Mouse (Mus musculus): ENCODE results near the gene Chpf2. TPM values are rescaled to one million over a fixed set of nuclear protein-coding genes. Genes with fewer than 3 reads are reported as not detected.
A peak's percentile ranks its signal among the peaks of the same experiment; 100 is the strongest.
"Not testable (repeated sequence)": the region's sequence is repeated elsewhere in the genome, so short reads cannot be mapped to it uniquely, and the experiment has no call there.

The Chpf2 gene
- 10 to 100 TPM in 1 of 2 experiments, 1 to 10 TPM in 1; 8.3 to 17.8 TPM for polyA plus RNA-seq (2017; shearing (Covaris generic))

DNA sequence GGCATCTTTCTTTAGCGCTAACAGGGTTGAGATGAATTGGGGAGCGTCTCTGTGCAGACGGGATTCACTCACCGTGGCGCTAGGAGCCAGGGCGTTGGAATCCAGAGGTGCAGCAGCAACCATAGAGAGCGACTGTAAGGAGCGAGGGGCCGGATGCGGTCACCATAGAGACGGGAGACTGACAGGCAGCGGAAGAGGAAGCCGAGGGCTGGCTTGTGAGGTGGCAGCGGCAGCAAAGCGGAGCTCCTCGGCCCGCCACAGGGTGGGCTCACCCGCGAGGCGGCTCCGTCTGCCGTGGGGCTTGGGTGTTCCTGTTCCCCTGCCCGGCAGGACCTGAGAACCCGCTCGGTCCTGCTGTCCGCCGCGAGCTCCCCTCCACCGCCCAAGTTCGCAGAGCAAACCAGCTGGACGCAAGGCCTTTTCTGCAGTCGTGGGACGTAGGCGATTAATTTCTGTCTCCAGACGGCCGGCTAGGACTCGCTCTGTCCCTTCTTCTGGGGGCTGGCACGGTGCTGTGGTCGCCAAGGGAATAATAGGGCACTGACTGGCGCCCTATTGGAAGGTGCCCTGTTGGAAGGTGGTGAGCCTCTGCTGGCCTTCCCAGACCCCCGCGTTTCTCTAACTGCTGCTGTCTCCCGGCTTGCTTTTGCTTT is at the start of gene Chpf2:
Chpf2 (plus strand) TSS at position 195 of the 653 bp plus-strand sequence.
- ATAC-seq = peak; percentile 99

DNA sequence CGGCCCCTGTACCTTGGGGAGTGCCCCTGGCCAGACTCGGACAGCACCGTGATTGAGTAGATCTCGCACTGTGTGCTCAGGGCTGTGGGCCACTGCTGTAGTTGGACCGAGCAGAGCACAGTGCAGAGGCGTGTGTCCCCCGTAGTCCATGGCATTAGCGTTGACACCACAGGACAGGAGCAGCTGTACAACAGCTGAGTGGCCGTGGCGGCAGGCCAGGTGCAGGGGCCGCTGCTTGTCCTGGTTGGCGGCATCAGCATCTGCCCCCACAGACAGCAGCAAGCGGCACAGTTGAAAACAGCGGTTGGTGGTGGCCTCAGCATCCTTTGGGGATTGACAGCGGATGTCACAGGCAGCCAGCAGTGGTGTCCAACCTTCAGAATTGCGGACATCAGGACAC is 48.9 kb upstream of the Chpf2 start:
- ATAC-seq = no peak

DNA sequence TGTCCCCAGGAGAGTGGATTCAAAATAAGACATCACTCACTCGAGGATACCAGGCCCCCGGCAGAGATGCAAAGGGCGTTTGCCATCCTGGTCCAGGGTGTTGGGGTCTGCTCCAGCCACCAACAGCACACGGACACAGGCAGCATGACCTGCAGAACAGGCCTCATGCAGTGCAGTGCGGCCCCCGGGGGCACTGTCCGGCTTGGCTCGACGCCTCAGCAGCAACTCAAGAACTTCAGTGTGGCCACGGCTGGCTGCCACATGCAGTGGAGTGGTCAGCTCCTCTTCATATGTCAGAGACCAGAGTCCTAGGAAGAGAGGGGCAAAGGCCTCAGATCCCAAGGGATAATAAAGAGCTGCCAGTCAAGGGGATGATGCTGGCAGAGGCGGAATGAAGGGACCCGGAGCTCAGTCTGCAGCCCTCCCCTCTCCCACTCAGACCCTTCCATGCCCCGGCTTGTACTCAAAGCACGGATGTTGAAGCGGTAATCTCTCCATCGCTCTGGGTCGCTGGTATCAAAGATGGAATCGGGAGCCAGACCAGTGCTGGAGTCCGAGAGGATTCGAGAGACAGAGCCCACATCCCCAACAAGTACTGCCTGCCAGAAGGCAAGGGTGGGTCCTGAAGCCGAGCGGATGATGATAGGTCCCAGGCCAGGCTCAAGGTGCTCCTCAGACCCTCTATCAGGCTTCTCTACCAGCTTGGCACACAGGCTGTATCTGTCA is 46.8 kb upstream of the Chpf2 start:
- ATAC-seq = no peak

DNA sequence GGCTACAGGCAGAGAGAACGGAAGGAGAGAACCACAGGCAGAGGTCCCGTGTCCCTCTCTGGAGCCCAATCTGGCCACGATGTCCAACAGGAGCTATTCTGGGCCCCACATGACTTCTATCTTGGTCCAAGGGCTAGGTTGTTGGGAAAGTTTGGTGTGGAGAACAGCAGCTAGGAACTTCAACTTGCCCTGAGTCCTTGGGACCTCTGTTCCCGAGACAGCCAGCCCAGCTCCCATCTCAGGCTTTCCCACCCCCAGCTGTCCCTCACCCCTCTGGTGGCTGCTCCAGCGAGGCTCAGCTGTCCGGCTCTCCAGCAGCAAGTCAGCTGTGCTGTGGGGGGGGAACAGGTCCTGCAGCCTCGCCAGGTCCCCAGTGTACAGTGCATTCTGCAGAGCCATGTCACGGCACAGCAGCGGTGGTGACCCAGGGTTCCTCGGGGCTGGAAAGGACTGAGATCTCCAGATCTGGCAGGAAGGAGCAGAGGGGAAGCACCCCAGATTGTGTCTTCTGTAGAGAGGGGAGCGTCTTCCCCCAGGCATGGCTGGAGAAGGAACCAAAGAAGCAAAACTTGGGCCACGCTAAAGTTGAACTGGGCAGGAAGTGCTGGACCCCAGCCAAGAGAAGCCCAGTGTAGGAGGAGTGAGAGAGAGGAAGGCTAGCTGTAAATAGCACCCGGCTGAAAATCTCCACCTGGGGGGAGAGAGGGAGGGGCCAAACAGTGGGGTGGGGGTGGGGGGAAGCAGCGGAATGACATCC is 46.0 kb upstream of the Chpf2 start, which contains the start of gene Asb10:
Asb10 (minus strand) TSS at position 592 of the 757 bp plus-strand sequence.
- no peak for ATAC-seq

DNA sequence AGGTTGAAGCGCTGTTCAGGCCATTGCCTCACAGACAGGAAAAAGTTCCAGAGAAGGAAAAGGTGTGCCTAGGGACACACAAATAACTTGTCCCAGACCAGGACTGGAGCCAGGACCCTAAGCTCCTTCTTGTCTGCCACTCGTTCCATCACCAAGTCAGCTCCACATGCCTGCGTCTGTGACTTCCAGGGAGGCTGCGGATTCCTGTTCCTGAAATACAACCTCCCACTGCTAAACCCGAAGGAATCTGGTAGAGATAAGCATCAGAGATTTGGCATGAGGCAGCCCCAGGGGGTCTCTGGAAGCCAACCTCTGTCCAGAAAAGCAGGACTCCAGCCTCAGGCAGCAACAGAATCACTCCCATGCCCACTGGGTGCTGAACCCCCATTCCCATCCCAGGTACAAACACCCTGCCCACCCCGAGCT is 45.4 kb upstream of the Chpf2 start:
- no peak for ATAC-seq

- no peak for ATAC-seq
Observed at GRCm38 (mm10) chr5:24542643-24543042, 43.9 kb upstream of the Chpf2 start.

- ATAC-seq = no peak
Observed at GRCm38 (mm10) chr5:24550598-24551316, 35.8 kb upstream of the Chpf2 start.

DNA sequence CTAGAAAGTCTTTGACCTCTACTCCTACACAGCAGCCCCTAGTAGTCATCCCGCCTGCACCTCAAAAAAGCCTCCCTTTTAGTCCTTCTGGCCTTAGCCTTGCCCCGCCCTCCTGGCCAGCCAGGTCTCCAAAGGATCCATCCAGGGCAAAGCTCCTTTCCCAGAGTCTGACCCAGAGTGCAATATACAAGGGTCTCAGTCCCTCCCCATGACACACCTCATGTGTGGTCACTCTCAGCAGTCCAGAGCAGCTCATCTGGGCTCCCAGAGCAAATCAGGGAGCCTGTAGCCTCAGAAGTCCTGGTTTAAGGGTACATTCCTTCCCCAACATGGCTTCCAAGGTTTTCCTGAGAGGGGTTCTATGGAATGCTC is 35.2 kb upstream of the Chpf2 start:
- no peak for ATAC-seq

- ATAC-seq = no peak
Observed at GRCm38 (mm10) chr5:24553621-24554244, 32.8 kb upstream of the Chpf2 start.

DNA sequence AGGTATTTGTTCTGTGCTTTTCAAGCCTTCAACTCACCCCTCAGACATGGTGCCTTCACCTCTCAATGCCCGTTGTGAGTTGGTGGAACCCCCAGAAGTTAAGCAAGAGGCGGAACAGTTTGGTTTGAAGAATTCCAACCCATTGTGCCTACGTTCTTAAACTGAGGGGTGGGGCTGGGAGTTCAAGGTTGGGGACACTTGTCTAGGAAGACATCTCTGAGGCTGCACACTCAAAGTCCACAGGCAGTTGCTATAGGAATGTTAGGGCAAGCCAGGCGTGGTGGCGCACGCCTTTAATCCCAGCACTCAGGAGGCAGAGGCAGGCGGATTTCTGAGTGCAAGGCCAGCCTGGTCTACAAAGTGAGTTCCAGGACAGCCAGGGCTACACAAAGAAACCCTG is 31.2 kb upstream of the Chpf2 start:
- ATAC-seq = not testable (repeated sequence)

DNA sequence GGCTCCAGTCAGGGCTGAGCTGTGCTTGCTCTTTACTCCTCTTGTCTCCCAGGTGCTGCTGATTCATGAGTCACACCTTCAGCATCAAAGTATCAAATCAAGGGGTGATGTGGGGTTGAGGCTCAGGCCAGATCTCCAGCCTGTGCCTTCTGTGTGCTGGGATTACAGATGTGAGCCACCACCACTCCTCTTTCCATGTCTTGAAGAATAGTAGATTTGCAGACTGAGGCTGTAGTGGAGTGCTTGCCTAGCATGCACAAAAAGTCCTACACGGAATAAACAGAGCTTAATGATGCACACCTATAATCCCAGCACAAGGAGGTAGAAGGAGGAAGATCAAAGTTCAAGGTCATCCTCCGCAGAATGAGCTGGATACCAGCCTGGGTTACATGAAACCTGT is 29.8 kb upstream of the Chpf2 start, which contains the start of gene 4931409K22Rik:
4931409K22Rik (minus strand) TSS at position 101 of the 400 bp plus-strand sequence.
- no peak for ATAC-seq

GRCm38 (mm10) chr5:24575948-24576347 is 10.6 kb upstream of the Chpf2 start:
- ATAC-seq = no peak

DNA sequence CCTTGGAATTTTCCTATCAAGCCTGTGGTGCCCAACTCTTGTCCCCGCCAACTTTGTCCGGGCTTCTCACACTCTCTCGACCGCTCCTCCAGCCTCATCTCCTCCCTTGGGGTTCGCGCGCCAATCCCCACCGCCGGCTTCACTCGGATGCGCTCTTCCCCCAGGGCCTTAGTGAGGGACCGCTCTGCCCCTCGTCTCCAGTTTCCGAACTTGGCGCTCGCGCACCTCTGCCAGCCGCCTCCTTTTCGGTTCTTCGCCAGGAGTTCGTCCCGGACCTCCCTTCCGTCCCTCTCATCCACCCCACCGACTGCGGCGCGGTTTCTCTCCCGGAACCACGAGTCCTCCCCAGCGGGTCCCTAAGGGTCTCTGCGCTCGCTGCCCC is 9.7 kb upstream of the Chpf2 start:
- peak; percentile 22 for ATAC-seq

GRCm38 (mm10) chr5:24577183-24577929 is 9.2 kb upstream of the Chpf2 start, which contains the start of gene Abcf2:
Abcf2 (minus strand) TSS chr5:24577467.
- peak; percentile 91 for ATAC-seq

- ATAC-seq = no peak
Observed at GRCm38 (mm10) chr5:24578109-24578963, 8.2 kb upstream of the Chpf2 start.

- ATAC-seq = peak; percentile 30
Observed at GRCm38 (mm10) chr5:24586106-24586505, 435 bp upstream of the Chpf2 start.

GRCm38 (mm10) chr5:24587200-24587577 is 648 bp downstream of the Chpf2 start:
- ATAC-seq = no peak

DNA sequence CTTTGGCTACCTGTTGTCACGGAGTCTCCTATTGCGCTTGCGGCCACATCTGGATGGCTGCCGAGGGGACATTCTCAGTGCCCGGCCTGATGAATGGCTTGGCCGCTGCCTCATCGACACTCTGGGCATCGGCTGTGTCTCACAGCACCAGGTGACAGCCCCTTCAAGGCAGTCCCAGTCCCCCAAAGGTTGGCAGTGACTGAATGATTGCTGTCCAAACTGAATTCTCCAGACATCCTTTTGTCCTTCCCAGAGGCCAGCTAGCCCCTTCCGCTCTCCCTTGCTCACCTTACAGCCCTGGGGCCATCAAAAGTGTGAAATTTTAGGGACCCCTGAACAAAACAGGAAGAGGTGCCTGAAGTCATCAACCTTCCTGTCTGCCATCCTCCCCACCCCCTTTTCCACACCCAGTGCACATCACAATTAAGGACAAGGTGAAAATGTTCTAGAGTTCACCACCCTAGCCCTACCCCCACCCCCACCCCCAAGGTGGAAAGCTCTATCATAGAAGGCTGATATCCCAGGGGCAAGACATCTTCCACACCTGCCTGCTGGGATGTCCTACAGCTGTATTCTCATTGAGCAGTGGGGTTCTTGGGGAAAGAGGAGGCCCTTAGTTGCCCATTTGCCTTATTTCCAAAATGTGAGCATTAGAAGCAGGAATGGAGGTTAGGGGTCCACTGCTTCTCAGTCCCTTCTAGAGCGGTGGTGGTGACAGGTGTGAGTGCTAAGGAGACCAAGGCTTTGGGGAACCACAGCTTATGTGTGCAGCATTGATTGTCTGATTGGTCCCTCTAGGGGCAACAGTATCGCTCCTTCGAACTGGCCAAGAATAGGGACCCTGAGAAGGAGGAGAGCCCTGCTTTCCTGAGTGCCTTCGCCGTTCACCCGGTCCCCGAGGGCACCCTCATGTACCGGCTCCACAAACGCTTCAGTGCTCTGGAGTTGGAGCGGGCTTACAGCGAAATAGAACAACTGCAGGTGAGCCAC is 3.3 kb downstream of the Chpf2 start:
- no peak for ATAC-seq

- ATAC-seq = no peak
Observed at GRCm38 (mm10) chr5:24591268-24591721, 4.8 kb downstream of the Chpf2 start.
